Mouse (Mus musculus): Measurements from ENCODE around the gene Fbxw9. TPM values are rescaled to one million over a fixed set of nuclear protein-coding genes. Genes with fewer than 3 reads are reported as not detected.

The Fbxw9 gene
- total RNA-seq (2012; rRNA removed) (6.5 and 10.6 TPM in 2 replicates), polyA plus RNA-seq (2012; ENCODE audit: insufficient read depth in 1 of 2, insufficient read length in 2 of 2, low read depth in 1 of 2, low replicate concordance in 2 of 2, missing spikeins in 1 of 2) (10 to 100 TPM in 1 of 2 experiments, not detected in 1; 13.9 TPM)

DNA sequence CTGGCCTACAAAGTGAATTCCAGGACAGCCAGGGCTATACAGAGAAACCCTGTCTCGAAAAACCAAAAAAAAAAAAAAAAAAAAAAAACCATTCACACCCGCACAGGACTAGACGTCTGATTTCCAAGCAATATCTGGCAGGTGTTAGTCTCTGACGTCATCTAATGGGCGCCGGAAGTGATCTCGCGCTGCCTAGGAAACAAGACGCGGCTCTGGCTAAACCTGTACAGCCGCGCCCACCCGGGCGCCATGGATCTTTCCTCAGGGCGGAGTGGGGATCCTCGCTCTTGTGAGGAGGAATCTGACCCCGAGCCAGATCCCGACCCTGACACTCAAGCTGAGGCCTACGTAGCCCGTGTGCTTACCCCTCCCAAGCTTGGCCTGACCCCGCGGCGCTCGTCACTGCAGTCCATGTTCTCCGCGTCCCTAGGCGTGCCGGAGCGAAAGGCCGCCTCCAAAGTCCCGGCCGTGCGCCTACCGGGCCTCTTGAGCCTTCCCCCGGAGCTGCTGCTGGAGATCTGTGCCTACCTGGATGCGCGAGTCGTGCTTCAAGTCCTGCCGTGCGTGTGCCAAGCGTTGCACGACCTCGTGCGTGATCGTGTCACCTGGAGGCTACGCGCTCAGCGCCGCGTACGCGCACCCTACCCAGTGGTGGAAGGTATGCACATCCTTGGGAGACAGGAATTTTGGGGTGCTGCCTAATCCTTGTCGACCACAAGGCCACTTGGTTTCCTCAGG lies at the start of gene Fbxw9:
Gene Fbxw9 (plus strand): TSS at position 177 of the 738 bp plus-strand sequence.
- TF ChIP-seq HCFC1 (IDR thresholded peaks at IDR 0.05; ENCODE audit: low read depth, low read length) = peak; percentile 84
- no peak for TF ChIP-seq TCF12 (IDR thresholded peaks at IDR 0.05; ENCODE audit: low read depth, low read length)
- peak in 1 of 2 experiments; percentile 42; a peak in 1 of 4 replicates for TF ChIP-seq POLR2A (IDR thresholded peaks at IDR 0.05; ENCODE audit: control insufficient read depth in 1 of 2, insufficient read depth in 1 of 2, low read depth in 1 of 2, low read length in 2 of 2, poor library complexity in 1 of 2)
- no peak for TF ChIP-seq TAL1 (IDR thresholded peaks at IDR 0.05; ENCODE audit: low read length)
- TF ChIP-seq MXI1 (IDR thresholded peaks at IDR 0.05; ENCODE audit: low read depth, low read length) = peak; percentile 88
- peak; percentile 97 for TF ChIP-seq SIN3A (IDR thresholded peaks at IDR 0.05; ENCODE audit: low read length)
- TF ChIP-seq ELF1 (IDR thresholded peaks at IDR 0.05; ENCODE audit: low read depth, low read length) = peak; percentile 74; the same call in 1 of the 2 replicates
- TF ChIP-seq POLR2AphosphoS2 (IDR thresholded peaks at IDR 0.05; ENCODE audit: low read length) = peak; percentile 32; the same call in 1 of the 2 replicates
- TF ChIP-seq MAX (IDR thresholded peaks at IDR 0.05; ENCODE audit: low read length) = 0 out of 2 replicates have a peak, but pooled peaks have one; percentile 25
- no peak for TF ChIP-seq GATA1 (IDR thresholded peaks at IDR 0.05; ENCODE audit: low read depth, low read length)
- 0 out of 2 replicates have a peak, but pooled peaks have one; percentile 50 for TF ChIP-seq ZNF384 (IDR thresholded peaks at IDR 0.05; ENCODE audit: low read depth, low read length)
- H3K27me3 ChIP-seq (ENCODE audit: control insufficient read depth in 1 of 2, insufficient read depth in 2 of 2, low read length in 2 of 2) = no peaks in the 10 kb centered on the region
- 0 out of 4 replicates have a peak, but pooled peaks cover 0 to 3% of the 10 kb centered on the region in 2 experiments for H3K4me1 ChIP-seq (ENCODE audit: control insufficient read depth in 1 of 2, insufficient read depth in 2 of 2, low read length in 2 of 2)
- no peaks in the 10 kb centered on the region; a peak in 2 of 4 replicates for H3K36me3 ChIP-seq (ENCODE audit: control insufficient read depth in 1 of 2, insufficient read depth in 2 of 2, low read length in 2 of 2)
- H3K27ac ChIP-seq (ENCODE audit: control insufficient read depth, low read depth, low read length) = no peak within 1 kb of the TSS
- peak within 1 kb of the TSS; percentile 63 for H3K9ac ChIP-seq (ENCODE audit: control insufficient read depth, low read depth, low read length, poor library complexity, severe bottlenecking)
- H3K79me2 ChIP-seq (ENCODE audit: control insufficient read depth, insufficient read depth, low read length, poor library complexity) = 0 out of 2 replicates have a peak, but pooled peaks cover 2% of the 10 kb centered on the region
- DNase-seq (ENCODE audit: low read depth, low spot score) = peak; percentile 90
- peak within 1 kb of the TSS; percentile 45 to 78 for H3K4me3 ChIP-seq (ENCODE audit: control insufficient read depth in 1 of 2, insufficient read depth in 1 of 2, low read depth in 2 of 2, low read length in 2 of 2)
- H3K9me3 ChIP-seq (replicated peaks; ENCODE audit: insufficient read depth, low read length) = no peaks in the 10 kb centered on the region

DNA sequence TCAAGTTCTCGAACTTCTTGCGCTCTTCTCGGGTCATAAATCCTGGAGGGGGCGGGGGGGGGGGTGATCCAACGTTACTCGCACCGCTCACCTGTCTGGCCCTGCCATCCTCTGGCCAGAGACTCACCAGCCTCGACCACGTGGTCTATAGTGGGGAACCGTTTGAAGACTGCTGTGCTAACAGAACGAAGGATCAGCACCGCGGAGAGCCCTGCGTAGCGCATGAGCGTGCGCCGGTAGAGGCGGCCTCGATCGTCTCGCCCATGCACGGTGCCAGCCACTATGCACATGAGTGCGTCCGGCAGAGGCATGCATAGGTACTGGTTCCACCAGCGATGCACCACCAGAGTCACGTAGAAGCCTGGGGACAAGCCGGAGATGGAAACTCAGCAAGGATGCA lies 48.6 kb upstream of the Fbxw9 start:
- Histone ChIP-seq H3K27ac (ENCODE audit: control insufficient read depth, low read depth, low read length) (no peak overlapping the region), H3K9me3 (replicated peaks; ENCODE audit: insufficient read depth, low read length) (no peaks in the 10 kb centered on the region), H3K79me2 (ENCODE audit: control insufficient read depth, insufficient read depth, low read length, poor library complexity) (no peaks in the 10 kb centered on the region), H3K9ac (ENCODE audit: control insufficient read depth, low read depth, low read length, poor library complexity, severe bottlenecking) (no peak overlapping the region), H3K27me3 (ENCODE audit: control insufficient read depth in 1 of 2, insufficient read depth in 2 of 2, low read length in 2 of 2) (no peaks in the 10 kb centered on the region), H3K4me1 (ENCODE audit: control insufficient read depth in 1 of 2, insufficient read depth in 2 of 2, low read length in 2 of 2) (no peaks in the 10 kb centered on the region), H3K36me3 (ENCODE audit: control insufficient read depth in 1 of 2, insufficient read depth in 2 of 2, low read length in 2 of 2) (no peaks in the 10 kb centered on the region), H3K4me3 (ENCODE audit: control insufficient read depth in 1 of 2, insufficient read depth in 1 of 2, low read depth in 2 of 2, low read length in 2 of 2) (no peak overlapping the region)
- TF ChIP-seq ZMIZ1 (IDR thresholded peaks at IDR 0.05; ENCODE audit: low read depth, low read length) = no peak
- TF ChIP-seq CTCF (IDR thresholded peaks at IDR 0.05 in 2 of 3, conservative IDR thresholded peaks at IDR 0.05 in 1 of 3; ENCODE audit: control insufficient read depth in 1 of 3, insufficient read depth in 1 of 3, low read depth in 2 of 3, low read length in 3 of 3, poor library complexity in 1 of 3, severe bottlenecking in 1 of 3) = no peak
- TF ChIP-seq CHD2 (IDR thresholded peaks at IDR 0.05; ENCODE audit: low read length) = no peak
- TF ChIP-seq ZC3H11A (IDR thresholded peaks at IDR 0.05; ENCODE audit: low read depth, low read length) = no peak
- TF ChIP-seq GABPA (IDR thresholded peaks at IDR 0.05; ENCODE audit: low read depth, low read length) = no peak
- no peak for TF ChIP-seq ETS1 (IDR thresholded peaks at IDR 0.05; ENCODE audit: low read depth, low read length)
- no peak for TF ChIP-seq TAL1 (IDR thresholded peaks at IDR 0.05; ENCODE audit: low read length)
- no peak for TF ChIP-seq E2F4 (IDR thresholded peaks at IDR 0.05; ENCODE audit: borderline replicate concordance, low read depth, low read length)
- TF ChIP-seq BHLHE40 (IDR thresholded peaks at IDR 0.05; ENCODE audit: borderline replicate concordance, low read depth, low read length) = no peak
- TF ChIP-seq NELFE (IDR thresholded peaks at IDR 0.05; ENCODE audit: low read depth, low read length) = no peak
- no peak for TF ChIP-seq GATA1 (IDR thresholded peaks at IDR 0.05; ENCODE audit: low read depth, low read length)
- no peak for TF ChIP-seq POLR2AphosphoS2 (IDR thresholded peaks at IDR 0.05; ENCODE audit: low read length)
- TF ChIP-seq ELF1 (IDR thresholded peaks at IDR 0.05; ENCODE audit: low read depth, low read length) = no peak
- TF ChIP-seq MAX (IDR thresholded peaks at IDR 0.05; ENCODE audit: low read length) = no peak
- TF ChIP-seq MAFK (IDR thresholded peaks at IDR 0.05; ENCODE audit: borderline replicate concordance, low read depth, low read length) = no peak
- TF ChIP-seq MAZ (IDR thresholded peaks at IDR 0.05; ENCODE audit: low read depth, low read length) = no peak
- no peak for DNase-seq (ENCODE audit: low read depth, low spot score)
